Mouse (Mus musculus) small intestine, adult 2 months (tissue): Measurements from ENCODE around the gene Npr2.

Experiments
- CTCF ChIP-seq: fragments of 200-500 bp; IDR thresholded peaks from 2 replicates; pipeline ENCODE4 v1.5.1; 2012; ENCODE audit warnings: low read depth, mild to moderate bottlenecking, control low read depth, inconsistent platforms, low read length, moderate library complexity, mixed read lengths; ENCODE audit not compliant: insufficient replicate concordance, insufficient read length; ENCODE audit errors: extremely low read depth
- POLR2A ChIP-seq: fragments of 200-500 bp; IDR thresholded peaks from 2 replicates; pipeline ENCODE4 v1.6.1; 2012; ENCODE audit warnings: low read depth, mild to moderate bottlenecking, control low read depth, inconsistent platforms, low read length, moderate library complexity

- TF ChIP-seq CTCF (no peak), POLR2A (no peak)
These were observed 27.6 kb upstream of the Npr2 start for GRCm38 (mm10) chr4:43604099-43604498.
